Mouse (Mus musculus) MEL (cell line): Measurements from ENCODE around the gene Gm37240.

Experiments
- CTCF ChIP-seq, 3 experiments: IDR thresholded peaks in 2 of 3; conservative IDR thresholded peaks in 1 of 3; 2 replicates each; pipeline ENCODE4 v1.5.1; 2011 to 2012; ENCODE audit warnings: low read length in 3 of 3, low read depth in 2 of 3, mild to moderate bottlenecking in 2 of 3, improper control_type of control experiment in 1 of 3, inconsistent platforms in 1 of 3, mixed read lengths in 1 of 3, moderate library complexity in 1 of 3; ENCODE audit not compliant: control insufficient read depth in 1 of 3, insufficient read depth in 1 of 3, poor library complexity in 1 of 3, severe bottlenecking in 1 of 3
- EP300 ChIP-seq, 2 experiments: IDR thresholded peaks; 2 replicates each; pipeline ENCODE4 v1.6.1; 2011; ENCODE audit warnings: improper control_type of control experiment in 2 of 2, low read length in 2 of 2, low read depth in 1 of 2, mild to moderate bottlenecking in 1 of 2
- HCFC1 ChIP-seq: IDR thresholded peaks from 2 replicates; pipeline ENCODE4 v1.6.1; 2012; ENCODE audit warnings: low read depth, mild to moderate bottlenecking, inconsistent platforms, low read length, improper control_type of control experiment, moderate library complexity
- JUND ChIP-seq: IDR thresholded peaks from 2 replicates; pipeline ENCODE4 v1.6.1; 2011; ENCODE audit warnings: low read depth, mild to moderate bottlenecking, improper control_type of control experiment, low read length
- MAFK ChIP-seq: IDR thresholded peaks from 2 replicates; pipeline ENCODE4 v1.6.1; 2011; ENCODE audit warnings: low read depth, mild to moderate bottlenecking, low read length, improper control_type of control experiment, borderline replicate concordance
- MYC ChIP-seq: IDR thresholded peaks from 2 replicates; pipeline ENCODE4 v1.6.1; 2011; ENCODE audit warnings: low read depth, mild to moderate bottlenecking, low read length, improper control_type of control experiment, moderate library complexity
- POLR2A ChIP-seq, 2 experiments: IDR thresholded peaks; 2 replicates each; pipeline ENCODE4 v1.6.1; 2011 to 2012; ENCODE audit warnings: low read length in 2 of 2, mild to moderate bottlenecking in 2 of 2, control low read depth in 1 of 2, improper control_type of control experiment in 1 of 2, low read depth in 1 of 2, moderate library complexity in 1 of 2; ENCODE audit not compliant: control insufficient read depth in 1 of 2, insufficient read depth in 1 of 2, poor library complexity in 1 of 2
- SIN3A ChIP-seq: IDR thresholded peaks from 2 replicates; pipeline ENCODE4 v1.6.1; 2012; ENCODE audit warnings: low read length, improper control_type of control experiment, inconsistent platforms
- SMC3 ChIP-seq: IDR thresholded peaks from 2 replicates; pipeline ENCODE4 v1.6.1; 2011; ENCODE audit warnings: low read depth, low read length, improper control_type of control experiment
- UBTF ChIP-seq: IDR thresholded peaks from 2 replicates; pipeline ENCODE4 v1.6.1; 2012; ENCODE audit warnings: low read depth, mild to moderate bottlenecking, inconsistent platforms, low read length, improper control_type of control experiment, moderate library complexity, borderline replicate concordance; ENCODE audit not compliant: insufficient read depth
- USF1 ChIP-seq: IDR thresholded peaks from 2 replicates; pipeline ENCODE4 v1.6.1; 2014; ENCODE audit warnings: low read depth, mild to moderate bottlenecking, inconsistent platforms, low read length, improper control_type of control experiment, moderate library complexity
- ZC3H11A ChIP-seq: IDR thresholded peaks from 2 replicates; pipeline ENCODE4 v1.6.1; 2012; ENCODE audit warnings: low read depth, mild to moderate bottlenecking, inconsistent platforms, low read length, improper control_type of control experiment
- ZMIZ1 ChIP-seq: IDR thresholded peaks from 2 replicates; pipeline ENCODE4 v1.6.1; 2012; ENCODE audit warnings: low read depth, mild to moderate bottlenecking, inconsistent platforms, low read length, improper control_type of control experiment, moderate library complexity

- no peak for TF ChIP-seq EP300 (IDR thresholded peaks at IDR 0.05; ENCODE audit: low read depth in 1 of 2, low read length in 2 of 2)
- no peak for TF ChIP-seq HCFC1
- TF ChIP-seq MYC, result no peak
- no peak for TF ChIP-seq POLR2A (IDR thresholded peaks at IDR 0.05; ENCODE audit: control insufficient read depth in 1 of 2, insufficient read depth in 1 of 2, low read depth in 1 of 2, low read length in 2 of 2, poor library complexity in 1 of 2)
- TF ChIP-seq SIN3A, result no peak
- TF ChIP-seq SMC3, result no peak
- no peak for TF ChIP-seq JUND
- TF ChIP-seq USF1, result no peak
- TF ChIP-seq CTCF (IDR thresholded peaks at IDR 0.05 in 2 of 3, conservative IDR thresholded peaks at IDR 0.05 in 1 of 3; ENCODE audit: control insufficient read depth in 1 of 3, insufficient read depth in 1 of 3, low read depth in 2 of 3, low read length in 3 of 3, poor library complexity in 1 of 3, severe bottlenecking in 1 of 3), result no peak
- TF ChIP-seq ZC3H11A, result no peak
- TF ChIP-seq ZMIZ1, result no peak
- TF ChIP-seq UBTF, result no peak
- no peak for TF ChIP-seq MAFK
These were observed 285.4 kb downstream of the Gm37240 start for GRCm38 (mm10) chr3:85601841-85602305.
